Comparison of ENCODE assay signal across 8 mouse cellular contexts in genomic region chr8:120667561-120668373, GRCm38 (mm10). TPM values are rescaled to one million over a fixed set of nuclear protein-coding genes. Genes with fewer than 3 reads are reported as not detected.
A peak's percentile ranks its signal among the peaks of the same experiment; 100 is the strongest.
DNase-seq lines count a peak whose midpoint lies in the region; ATAC-seq and TF ChIP-seq lines count a peak whose summit lies in the region.

Gene Gm27021 (minus strand): TSS chr8:120668079.
Gene Cox4i1 (plus strand): TSS chr8:120668222.

- peaks cover 36% of the 10 kb centered on the region for H3K36me3 ChIP-seq in hindbrain, embryonic 12.5 days
- H3K36me3 ChIP-seq in lung, postnatal 0 days (ENCODE audit: insufficient read depth, low read length), result peaks cover 18% of the 10 kb centered on the region; the same call in 1 of the 2 replicates

- H3K27me3 ChIP-seq in hindbrain, embryonic 12.5 days, result no peaks in the 10 kb centered on the region
- H3K27me3 ChIP-seq in lung, postnatal 0 days (replicated peaks; ENCODE audit: insufficient read depth, low read length), result no peaks in the 10 kb centered on the region

- H3K4me1 ChIP-seq in hindbrain, embryonic 12.5 days, result peaks cover 46% of the 10 kb centered on the region
- peaks cover 12% of the 10 kb centered on the region; the same call in 1 of the 2 replicates for H3K4me1 ChIP-seq in lung, postnatal 0 days (ENCODE audit: insufficient read depth, low read depth, low read length)

- H3K9ac ChIP-seq in hindbrain, embryonic 12.5 days, result peak within 1 kb of the TSS; percentile 95
- peak within 1 kb of the TSS; percentile 91 for H3K9ac ChIP-seq in lung, postnatal 0 days (replicated peaks; ENCODE audit: low read depth)

- WGBS in hindbrain, embryonic 12.5 days, result under 1% methylated on average over 84 of the region's 105 CpGs
- WGBS in lung, postnatal 0 days, result under 1% methylated on average over 45 of the region's 105 CpGs

- ATAC-seq in hindbrain, embryonic 12.5 days (ENCODE audit: low FRiP score), result peak; percentile 94
- ATAC-seq in lung, postnatal 0 days, result peak; percentile 95

- no peaks in the 10 kb centered on the region for H3K9me3 ChIP-seq in hindbrain, embryonic 12.5 days (replicated peaks)
- no peaks in the 10 kb centered on the region for H3K9me3 ChIP-seq in lung, postnatal 0 days (ENCODE audit: low read length)

- peak within 1 kb of the TSS; percentile 75 for H3K4me3 ChIP-seq in hindbrain, embryonic 12.5 days
- peak within 1 kb of the TSS; percentile 92 for H3K4me3 ChIP-seq in lung, postnatal 0 days (ENCODE audit: low read depth, low read length)

- TF ChIP-seq CTCF in lung, postnatal 0 days (IDR thresholded peaks at IDR 0.05), result peak; percentile 34

- no peak for TF ChIP-seq EP300 in lung, postnatal 0 days (IDR thresholded peaks at IDR 0.05)

- DNase-seq in NIH3T3 (ENCODE audit: low read depth), result peak; percentile 97
- DNase-seq in cerebellum, adult 9-11 months, result peak; percentile 94
- DNase-seq in frontal cortex, postnatal 10 days (ENCODE audit: low spot score in 2 of 2), result peak; percentile 84 to 88
- DNase-seq in layer of hippocampus, postnatal 10 days (ENCODE audit: low spot score in 2 of 2), result peak; percentile 82 to 91
- DNase-seq in lung, postnatal 0 days (ENCODE audit: low spot score), result peak; percentile 97
- peak; percentile 70 for DNase-seq in ovary, postnatal 10 days (ENCODE audit: low spot score)
- DNase-seq in thymus, postnatal 0 days (ENCODE audit: low spot score), result peak; percentile 94

- H3K27ac ChIP-seq in hindbrain, embryonic 12.5 days, result peak within 1 kb of the TSS; percentile 86
- peak within 1 kb of the TSS; percentile 91 for H3K27ac ChIP-seq in lung, postnatal 0 days (ENCODE audit: low read length)

- peak within 1 kb of the TSS; percentile 91 for H3K4me2 ChIP-seq in hindbrain, embryonic 12.5 days (replicated peaks)
- peak within 1 kb of the TSS; percentile 81 for H3K4me2 ChIP-seq in lung, postnatal 0 days (replicated peaks; ENCODE audit: low read depth, low read length)

RNA-seq across cellular contexts. Expression of gene Gm27021, which starts in this region (rescaled TPM):
- polyA plus RNA-seq in hindbrain, embryonic 12.5 days (2016; fragmentation: Nextera tagmentation; extraction: Ambion mirVana), result 4.9 and 5.5 TPM in 2 replicates
- under 1 TPM in 1 of 2 experiments, not detected in 1; 0.51 TPM for total RNA-seq in layer of hippocampus, postnatal 10 days (2021)
- 1.00 and 1.3 TPM in 2 replicates for polyA plus RNA-seq in lung, postnatal 0 days (2015; fragmentation: Nextera tagmentation; extraction: Ambion mirVana)
- 1.6 and 2.3 TPM in 2 replicates for polyA plus RNA-seq in thymus, postnatal 0 days (2015; fragmentation: Nextera tagmentation; extraction: Ambion mirVana)

RNA-seq across cellular contexts. Expression of gene Cox4i1, which starts in this region (rescaled TPM):
- polyA plus RNA-seq in hindbrain, embryonic 12.5 days (2016; fragmentation: Nextera tagmentation; extraction: Ambion mirVana), result 876 and 921 TPM in 2 replicates
- total RNA-seq in layer of hippocampus, postnatal 10 days (2021), result 100 to 1,000 TPM; 930 to 997 TPM
- 1,092 and 1,166 TPM in 2 replicates for polyA plus RNA-seq in lung, postnatal 0 days (2015; fragmentation: Nextera tagmentation; extraction: Ambion mirVana)
- polyA plus RNA-seq in thymus, postnatal 0 days (2015; fragmentation: Nextera tagmentation; extraction: Ambion mirVana), result 1,161 and 1,200 TPM in 2 replicates

Comparison
In these comparisons a context has a peak if more than half of its experiments do, and no peak if none do; other contexts are left out.
1. Peak in every context shown above with its lines: DNase-seq, ATAC-seq, H3K4me3 ChIP-seq and H3K27ac ChIP-seq.